Mouse (Mus musculus) megakaryocyte, adult 5-6 weeks (primary cell): Measurements from ENCODE around the gene Vmn1r17. TPM values are rescaled to one million over a fixed set of nuclear protein-coding genes. Genes with fewer than 3 reads are reported as not detected.
"Not testable (repeated sequence)": the region's sequence is repeated elsewhere in the genome, so short reads cannot be mapped to it uniquely, and the experiment has no call there.

Source experiments
- ATAC-seq: 2 replicates; pipeline ENCODE4 v1.8.0; 2016; ENCODE audit warnings: mild to moderate bottlenecking, inconsistent platforms; ENCODE audit not compliant: poor library complexity, severe bottlenecking
- total RNA-seq, 2 experiments: library from RNA; stranded (forward) in 1 of 2; stranded (reverse) in 1 of 2; fragments of 153-499, 151-499 nt in 1 of 2; fragments of 221-1000, 200-1000 nt in 1 of 2; gene quantifications; 2 replicates each; pipeline versions ENCODE4 v1.2.3 to v1.2.4; 2015 to 2017

The Vmn1r17 gene
- not detected in 2 replicates for total RNA-seq (2015)
- total RNA-seq (2017): not detected in 2 replicates

DNA sequence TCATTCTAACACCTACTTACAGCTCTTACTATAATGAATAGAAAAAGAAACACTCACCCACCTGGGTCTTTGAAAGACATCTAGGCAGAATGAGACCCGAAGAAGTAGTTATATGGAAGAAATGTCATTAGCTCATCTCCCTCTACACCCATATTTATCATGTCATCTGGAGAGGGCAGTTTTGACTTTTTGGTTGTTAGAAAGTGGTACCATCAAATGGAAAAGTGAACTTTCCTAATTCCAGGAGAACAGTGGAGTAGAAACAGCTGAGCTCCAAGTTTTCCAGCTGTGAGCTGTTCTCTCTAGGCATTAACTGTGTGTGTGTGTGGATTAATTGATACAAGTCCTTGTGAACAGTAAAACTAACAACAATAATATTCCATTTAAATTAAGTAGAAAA, at the start of gene Vmn1r17:
Gene Vmn1r17, minus strand, starts transcription at position 101 of the 400 bp plus-strand sequence.
- no peak for ATAC-seq

DNA sequence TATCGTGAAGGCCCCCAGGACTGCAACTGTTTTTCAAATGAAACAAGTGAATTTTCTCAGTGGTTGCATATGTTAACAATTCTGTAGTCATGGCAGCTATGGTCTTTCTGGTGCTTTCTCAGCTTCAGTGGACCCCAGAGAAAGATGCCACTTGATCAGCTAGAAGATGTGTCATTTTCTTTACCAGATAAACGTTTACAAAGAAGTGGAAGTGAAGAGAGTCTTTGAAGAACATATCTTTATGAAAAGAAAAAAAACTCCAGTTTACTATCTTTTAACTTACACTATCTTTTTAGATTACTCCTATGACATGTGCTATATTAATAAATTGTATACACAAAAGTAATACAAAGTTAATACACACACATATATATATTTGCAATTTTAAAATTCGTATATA, 40.0 kb upstream of the Vmn1r17 start, which contains the start of gene Vmn1r19:
Gene Vmn1r19, plus strand, starts transcription at position 301 of the 400 bp plus-strand sequence.
- not testable (repeated sequence) for ATAC-seq

DNA sequence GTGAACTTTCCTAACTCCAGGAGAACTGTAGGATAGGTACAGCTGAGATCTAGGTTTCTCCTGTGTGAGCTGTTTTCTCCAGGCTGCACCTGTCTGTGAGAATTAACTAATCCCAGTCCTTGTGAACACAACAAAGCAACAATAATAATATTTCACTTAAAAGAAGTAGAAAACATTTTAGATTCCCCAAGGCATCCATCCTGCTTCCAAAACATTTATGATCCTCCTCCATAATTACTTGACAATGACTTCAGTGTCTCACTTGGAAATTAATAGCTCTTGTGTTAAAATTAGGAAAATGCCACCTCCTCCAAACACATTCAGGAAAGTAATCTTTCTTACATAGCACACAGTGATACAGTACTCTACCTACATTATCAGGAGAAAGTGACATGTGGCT, 32.2 kb upstream of the Vmn1r17 start, which contains the start of gene Vmn1r18:
Gene Vmn1r18, minus strand, starts transcription at position 101 of the 400 bp plus-strand sequence.
- no peak for ATAC-seq

DNA sequence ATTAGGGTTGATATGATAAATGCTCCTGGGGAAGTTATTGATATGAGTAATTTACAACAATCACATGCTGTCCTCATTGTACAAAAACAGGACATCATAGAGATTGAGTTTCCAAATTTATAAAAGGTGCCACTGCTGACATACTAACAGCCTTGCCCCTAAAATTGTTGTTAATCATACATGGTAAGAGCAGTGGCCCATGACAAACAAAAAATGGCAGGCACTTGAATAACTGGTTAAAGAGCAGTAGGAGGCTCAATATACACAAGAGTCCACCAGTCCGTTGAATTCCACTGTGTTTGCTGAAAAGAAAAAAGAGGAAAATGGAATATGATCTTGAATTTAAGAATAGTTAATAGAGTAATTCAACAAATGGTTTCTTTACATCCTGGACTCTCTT, 4.0 kb upstream of the Vmn1r17 start:
- ATAC-seq: no peak

DNA sequence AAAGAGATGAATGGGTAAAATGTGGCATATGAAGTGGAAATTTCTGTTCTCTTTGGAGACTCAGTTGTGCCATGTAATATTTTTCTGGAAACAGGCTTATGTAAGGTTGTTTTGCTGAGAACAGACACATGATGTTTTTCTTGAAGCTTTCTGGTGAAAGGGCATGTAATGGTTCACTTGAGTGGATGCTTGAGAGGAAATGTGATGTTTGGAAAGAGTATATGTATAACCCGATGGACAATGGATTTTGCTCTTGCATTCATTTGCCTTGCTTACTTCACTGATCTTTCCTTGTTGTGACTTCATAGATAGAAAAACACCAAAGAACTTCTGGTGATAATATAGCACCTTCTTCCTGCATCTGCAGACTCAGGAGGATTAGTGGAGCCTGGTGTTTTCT, 2.3 kb upstream of the Vmn1r17 start:
- ATAC-seq: not testable (repeated sequence)

DNA sequence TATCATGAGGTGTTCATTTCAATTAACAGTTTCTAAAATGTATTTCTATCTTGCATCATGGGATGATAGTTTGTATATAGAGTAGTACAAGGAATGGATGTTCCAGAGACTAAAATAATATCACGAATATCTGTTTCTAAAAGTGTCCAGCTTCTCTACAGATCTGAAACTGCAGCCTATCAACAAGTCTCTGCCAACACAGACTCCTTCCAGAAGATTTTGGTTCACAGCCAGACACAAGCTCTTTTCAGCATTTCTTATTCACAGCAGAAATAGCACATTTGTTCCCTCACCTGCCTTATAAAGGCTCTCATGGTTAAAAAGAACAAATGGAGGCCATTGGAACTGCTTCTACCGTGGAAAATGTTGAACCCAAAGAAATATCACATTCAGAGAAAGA, 6.7 kb downstream of the Vmn1r17 start:
- ATAC-seq: no peak

DNA sequence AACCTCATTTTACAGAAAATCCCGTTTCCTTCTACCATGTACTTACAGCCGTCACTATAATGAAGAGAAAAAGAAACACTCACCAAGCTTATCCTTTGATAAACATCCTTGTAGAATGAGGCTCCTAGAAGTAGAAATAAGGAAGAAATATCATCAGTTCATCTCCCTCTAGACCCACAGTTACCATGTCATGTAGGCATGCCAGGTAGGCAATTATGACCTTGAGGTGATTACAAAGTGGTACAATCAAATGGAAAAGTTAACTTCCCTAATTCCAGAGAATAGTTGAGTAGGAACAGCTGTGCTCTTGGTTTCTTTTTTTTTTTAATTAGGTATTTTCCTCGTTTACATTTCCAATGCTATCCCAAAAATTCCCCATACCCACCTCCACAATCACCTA, 34.1 kb downstream of the Vmn1r17 start, which contains the start of gene Vmn1r16:
Gene Vmn1r16, minus strand, starts transcription at position 101 of the 400 bp plus-strand sequence.
- no peak for ATAC-seq

DNA sequence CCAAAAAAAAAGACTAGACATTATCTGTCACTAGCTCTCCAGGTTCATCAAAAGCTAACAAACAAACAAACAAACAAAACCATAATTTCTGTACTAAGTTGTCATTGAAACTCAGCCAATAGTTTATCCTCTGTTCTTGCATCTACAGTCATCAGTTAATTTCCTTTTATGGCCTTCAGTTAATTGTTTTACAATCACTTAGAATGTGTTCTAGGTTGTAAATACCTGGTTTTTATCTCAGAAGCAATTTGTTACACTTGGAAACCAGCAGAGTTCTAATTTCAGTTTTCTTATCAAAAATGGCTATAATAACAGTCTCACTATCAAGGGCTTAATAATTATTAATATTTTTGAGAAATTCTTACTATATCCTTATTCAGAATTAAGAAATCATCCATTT, 37.4 kb downstream of the Vmn1r17 start:
- ATAC-seq: no peak

Other genes with a start within 250 kb of the Vmn1r17 start
- gene Vmn1r11, start 230.3 kb downstream of the Vmn1r17 start, total RNA-seq (2015): not detected in 2 replicates
- gene Vmn1r11, start 230.3 kb downstream of the Vmn1r17 start, total RNA-seq (2017): not detected in 2 replicates
- gene Vmn1r12, start 206.8 kb downstream of the Vmn1r17 start, total RNA-seq (2015): not detected in 2 replicates
- not detected in 2 replicates for gene Vmn1r12, start 206.8 kb downstream of the Vmn1r17 start, total RNA-seq (2017)
- not detected in 2 replicates for gene Vmn1r13, start 160.4 kb downstream of the Vmn1r17 start, total RNA-seq (2015)
- not detected in 2 replicates for gene Vmn1r13, start 160.4 kb downstream of the Vmn1r17 start, total RNA-seq (2017)
- not detected in 2 replicates for gene Vmn1r14, start 132.0 kb downstream of the Vmn1r17 start, total RNA-seq (2015)
- gene Vmn1r14, start 132.0 kb downstream of the Vmn1r17 start, total RNA-seq (2017): not detected in 2 replicates
- gene Vmn1r15, start 105.8 kb downstream of the Vmn1r17 start, total RNA-seq (2015): not detected in 2 replicates
- gene Vmn1r15, start 105.8 kb downstream of the Vmn1r17 start, total RNA-seq (2017): not detected in 2 replicates
- not detected in 2 replicates for gene Vmn1r16, start 34.2 kb downstream of the Vmn1r17 start, total RNA-seq (2015)
- not detected in 2 replicates for gene Vmn1r16, start 34.2 kb downstream of the Vmn1r17 start, total RNA-seq (2017)
- gene Vmn1r18, start 32.1 kb upstream of the Vmn1r17 start, total RNA-seq (2015): 0.02 TPM in 1 of 2 replicates, not detected in the other
- not detected in 2 replicates for gene Vmn1r18, start 32.1 kb upstream of the Vmn1r17 start, total RNA-seq (2017)
- not detected in 2 replicates for gene Vmn1r19, start 40.1 kb upstream of the Vmn1r17 start, total RNA-seq (2015)
- not detected in 2 replicates for gene Vmn1r19, start 40.1 kb upstream of the Vmn1r17 start, total RNA-seq (2017)
- not detected in 2 replicates for gene Vmn1r20, start 65.2 kb upstream of the Vmn1r17 start, total RNA-seq (2015)
- not detected in 2 replicates for gene Vmn1r20, start 65.2 kb upstream of the Vmn1r17 start, total RNA-seq (2017)
- 6.7 and 8.1 TPM in 2 replicates for gene Ppm1k, start 171.7 kb upstream of the Vmn1r17 start, total RNA-seq (2015)
- 10.5 and 11.2 TPM in 2 replicates for gene Ppm1k, start 171.7 kb upstream of the Vmn1r17 start, total RNA-seq (2017)
- 18.0 and 26.5 TPM in 2 replicates for gene Herc6, start 217.3 kb upstream of the Vmn1r17 start, total RNA-seq (2015)
- gene Herc6, start 217.3 kb upstream of the Vmn1r17 start, total RNA-seq (2017): 14.1 and 15.3 TPM in 2 replicates